Mouse (Mus musculus) ES-CJ7 (cell line): ENCODE data around the gene Hoxc13.

Experiments
- DNase-seq: peaks from one replicate; pipeline ENCODE4 v3.0.0; 2011; ENCODE audit warnings: low read depth, low spot score

The Hoxc13 gene

GRCm38 (mm10) chr15:102963671-102964640 lies 43.1 kb downstream of the Hoxc13 start:
- DNase-seq: no peak

- DNase-seq: no peak
Measured at GRCm38 (mm10) chr15:102965003-102965891, 44.3 kb downstream of the Hoxc13 start.

GRCm38 (mm10) chr15:102965892-102966775 lies 45.2 kb downstream of the Hoxc13 start:
- DNase-seq: peak; percentile 96

GRCm38 (mm10) chr15:102966776-102967311 lies 45.9 kb downstream of the Hoxc13 start, which contains the start of gene Hoxc10:
Hoxc10 (plus strand) TSS chr15:102966796.
- DNase-seq: no peak

- DNase-seq: no peak
Measured at GRCm38 (mm10) chr15:102967312-102967510, 46.3 kb downstream of the Hoxc13 start, which contains the start of gene Hoxc5. Hoxc5 (plus strand) TSS chr15:102967443.

GRCm38 (mm10) chr15:102967511-102968397 lies 46.9 kb downstream of the Hoxc13 start:
- DNase-seq: no peak

- no peak for DNase-seq
Measured at GRCm38 (mm10) chr15:102969296-102969695, 48.4 kb downstream of the Hoxc13 start.

GRCm38 (mm10) chr15:102970740-102971139 lies 49.8 kb downstream of the Hoxc13 start:
- no peak for DNase-seq

GRCm38 (mm10) chr15:102972254-102972653 lies 51.4 kb downstream of the Hoxc13 start:
- no peak for DNase-seq

GRCm38 (mm10) chr15:102972753-102973152 lies 51.9 kb downstream of the Hoxc13 start:
- no peak for DNase-seq

- no peak for DNase-seq
Measured at GRCm38 (mm10) chr15:102975034-102975433, 54.1 kb downstream of the Hoxc13 start.

- peak; percentile 75 for DNase-seq
Measured at GRCm38 (mm10) chr15:102975688-102976111, 54.8 kb downstream of the Hoxc13 start.

GRCm38 (mm10) chr15:102976171-102976570 lies 55.3 kb downstream of the Hoxc13 start, which contains the start of gene Hoxc9:
Hoxc9 (plus strand) TSS chr15:102976439.
- DNase-seq: no peak

- peak; percentile 79 for DNase-seq
Measured at GRCm38 (mm10) chr15:102976631-102977422, 55.9 kb downstream of the Hoxc13 start.

GRCm38 (mm10) chr15:102977423-102977974 lies 56.6 kb downstream of the Hoxc13 start:
- peak; percentile 58 for DNase-seq
